25 mouse cellular contexts compared by ENCODE assay signal in genomic region chr12:9020986-9021385, GRCm38 (mm10).
"Had no signal": no experiment of that assay in that cellular context is flagged by ENCODE, and none has a peak within 500 bp of the region (broad histone marks: within the 10 kb centered on the region; RNA-seq: fewer than 3 reads in every experiment).

No protein-coding gene starts in this region.

- DNase-seq: left cerebral cortex, postnatal 4 days; liver; liver, embryonic 13.5 days; liver, postnatal 0 days; lung, adult 2 months; lung, embryonic 14.5 days; lung, postnatal 10 days; lung, postnatal 14 days; lung, postnatal 4 days; midbrain, embryonic 14.5 days had no signal

- H3K27ac ChIP-seq: limb, embryonic 10.5 days; limb, embryonic 12.5 days; limb, embryonic 13.5 days; limb, embryonic 15.5 days; liver, embryonic 12.5 days; liver, embryonic 13.5 days; liver, embryonic 14.5 days; liver, embryonic 15.5 days; lung, embryonic 15.5 days; macrophage; midbrain, embryonic 12.5 days; midbrain, embryonic 13.5 days; midbrain, embryonic 15.5 days; neural tube, embryonic 12.5 days had no signal

- H3K27me3 ChIP-seq: limb, embryonic 12.5 days; limb, embryonic 13.5 days; limb, embryonic 15.5 days; liver, embryonic 12.5 days; liver, embryonic 13.5 days; liver, embryonic 15.5 days; lung, embryonic 15.5 days; megakaryocyte, embryonic 14.5 days; midbrain, embryonic 12.5 days; midbrain, embryonic 13.5 days; midbrain, embryonic 15.5 days; neural tube, embryonic 12.5 days had no signal

- H3K9me3 ChIP-seq: limb, embryonic 10.5 days; limb, embryonic 12.5 days; limb, embryonic 13.5 days; limb, embryonic 15.5 days; liver, embryonic 12.5 days; liver, embryonic 13.5 days; liver, embryonic 15.5 days; lung, embryonic 15.5 days; megakaryocyte, embryonic 14.5 days; midbrain, embryonic 12.5 days; midbrain, embryonic 13.5 days; midbrain, embryonic 15.5 days; neural tube, embryonic 12.5 days had no signal

- H3K36me3 ChIP-seq: liver, embryonic 12.5 days; liver, embryonic 13.5 days; liver, embryonic 15.5 days had no signal

- H3K4me3 ChIP-seq: limb, embryonic 10.5 days; limb, embryonic 12.5 days; limb, embryonic 13.5 days; limb, embryonic 15.5 days; liver, embryonic 12.5 days; liver, embryonic 13.5 days; liver, embryonic 15.5 days; lung, embryonic 15.5 days; megakaryocyte, embryonic 14.5 days; midbrain, embryonic 12.5 days; midbrain, embryonic 13.5 days; midbrain, embryonic 15.5 days; myocyte; neural tube, embryonic 12.5 days had no signal

- H3K4me1 ChIP-seq: limb, embryonic 12.5 days; limb, embryonic 15.5 days; liver, embryonic 12.5 days; liver, embryonic 13.5 days; liver, embryonic 15.5 days; lung, embryonic 15.5 days; megakaryocyte, embryonic 14.5 days; midbrain, embryonic 12.5 days; midbrain, embryonic 13.5 days; midbrain, embryonic 15.5 days; neural tube, embryonic 12.5 days had no signal
